Mouse (Mus musculus) bone marrow macrophage, adult 2 months (primary cell): ENCODE results near the gene Lmln.

Experiments
- CTCF ChIP-seq: IDR thresholded peaks from 2 replicates; pipeline ENCODE4 v1.5.1; 2012; ENCODE audit warnings: low read depth, mild to moderate bottlenecking, low read length, moderate library complexity
- POLR2A ChIP-seq: IDR thresholded peaks from 2 replicates; pipeline ENCODE4 v1.6.1; 2012; ENCODE audit warnings: mild to moderate bottlenecking, low read depth, low read length, borderline replicate concordance

DNA sequence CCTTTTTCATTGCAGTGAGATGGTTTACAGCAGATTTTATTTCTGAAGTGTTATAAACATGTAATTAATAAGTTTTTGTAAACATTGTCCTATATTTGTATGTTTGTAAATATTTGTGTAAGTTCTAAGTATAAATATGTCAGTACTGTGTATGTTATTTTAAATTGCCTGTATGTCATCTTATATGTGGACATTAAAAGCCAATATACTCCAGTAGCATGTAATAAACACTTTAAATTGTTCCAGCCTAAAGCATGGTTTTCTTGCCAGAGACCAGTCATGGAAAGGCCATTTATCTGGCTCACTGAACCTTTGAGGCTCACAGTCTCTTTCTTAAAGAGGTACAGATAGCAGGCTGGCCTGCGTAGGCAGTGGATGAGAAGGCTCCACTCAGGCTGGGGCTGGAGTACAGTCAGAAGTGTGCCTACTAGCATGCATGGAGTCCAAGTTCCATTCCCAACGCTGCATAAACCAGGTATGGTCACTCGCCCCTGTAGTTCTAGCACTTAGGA is 46.9 kb upstream of the Lmln start:
- TF ChIP-seq POLR2A (no peak), CTCF (no peak)
